Mouse (Mus musculus) hindbrain, embryonic 11.5 days (tissue): ENCODE measurements at regions not wholly inside any gene's neighbourhood (a gene's known extent, or its start where the extent isn't known, plus 50 kb on each side); places are given as distances from the start of the nearest gene placed in this dataset.
A peak's percentile ranks its signal among the peaks of the same experiment; 100 is the strongest.

Experiments used
- ATAC-seq: fragments of 200-750 bp; cut with Nextera tagmentation; 2 replicates; pipeline ENCODE4 v1.8.0; 2017; ENCODE audit warnings: mild to moderate bottlenecking, moderate TSS enrichment, moderate library complexity; ENCODE audit not compliant: low FRiP score
- DNase-seq: peaks from one replicate; pipeline ENCODE4 v3.0.0-alpha.2; 2015; ENCODE audit warnings: low spot score
- H3K27ac ChIP-seq: fragments of 300-500 bp; sonication (generic); 2 replicates; pipeline ENCODE4 v1.5.1; 2014; ENCODE audit warnings: mild to moderate bottlenecking, low read depth, low read length
- H3K27me3 ChIP-seq: fragments of 300-500 bp; sonication (generic); 2 replicates; pipeline ENCODE4 v1.6.1; 2014; ENCODE audit warnings: mild to moderate bottlenecking, low read length, moderate library complexity, mixed read lengths; ENCODE audit not compliant: control insufficient read depth, insufficient read depth
- H3K36me3 ChIP-seq: fragments of 300-500 bp; sonication (generic); 2 replicates; pipeline ENCODE4 v1.6.1; 2014; ENCODE audit warnings: mild to moderate bottlenecking, low read length, moderate library complexity, mixed read lengths; ENCODE audit not compliant: control insufficient read depth, insufficient read depth
- H3K4me1 ChIP-seq: fragments of 300-500 bp; sonication (generic); replicated peaks from 2 replicates; pipeline ENCODE4 v1.6.1; 2014; ENCODE audit warnings: low read length, mixed read lengths; ENCODE audit not compliant: control insufficient read depth, insufficient read depth
- H3K4me2 ChIP-seq: fragments of 300-500 bp; sonication (generic); replicated peaks from 2 replicates; pipeline ENCODE4 v1.6.1; 2014; ENCODE audit warnings: mild to moderate bottlenecking, low read depth, low read length
- H3K4me3 ChIP-seq: fragments of 300-500 bp; sonication (generic); 2 replicates; pipeline ENCODE4 v1.5.1; 2014; ENCODE audit warnings: low read depth, low read length
- H3K9ac ChIP-seq: fragments of 300-500 bp; sonication (generic); 2 replicates; pipeline ENCODE4 v1.6.1; 2014; ENCODE audit warnings: low read depth, low read length
- H3K9me3 ChIP-seq: fragments of 300-500 bp; sonication (generic); 2 replicates; pipeline ENCODE4 v1.6.1; 2016; ENCODE audit warnings: low read length; ENCODE audit not compliant: control insufficient read depth
- whole genome bisulfite sequencing: fragments of 180-500 bp; shearing (Covaris S2); extraction: QIAGEN DNeasy Blood & Tissue Kit; methylation state at CpG from one replicate; pipeline ENCODE4 v1.1.7; 2014; 5-methylcytosine and 5-hydroxymethylcytosine counted together

DNA sequence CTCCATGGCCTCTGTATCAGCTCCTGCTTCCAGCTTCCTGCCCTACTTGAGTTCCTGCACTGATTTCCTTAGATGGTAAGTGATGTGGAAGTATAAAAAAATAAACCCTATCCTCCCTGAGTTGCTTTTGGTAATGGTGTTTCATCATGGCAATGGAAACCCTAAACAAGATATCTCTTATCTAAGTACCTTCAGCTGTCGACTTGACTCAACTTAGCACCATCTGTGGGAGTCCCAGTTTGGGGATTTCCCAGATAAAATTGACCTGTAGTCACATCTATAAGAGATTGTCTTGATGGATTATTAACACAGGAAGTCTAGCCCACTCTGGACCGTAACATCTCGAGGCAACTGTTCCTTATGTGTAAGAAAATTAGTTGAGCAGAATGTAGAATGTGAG is 570.2 kb upstream of the Gm10306 start:
- no peak for ATAC-seq

DNA sequence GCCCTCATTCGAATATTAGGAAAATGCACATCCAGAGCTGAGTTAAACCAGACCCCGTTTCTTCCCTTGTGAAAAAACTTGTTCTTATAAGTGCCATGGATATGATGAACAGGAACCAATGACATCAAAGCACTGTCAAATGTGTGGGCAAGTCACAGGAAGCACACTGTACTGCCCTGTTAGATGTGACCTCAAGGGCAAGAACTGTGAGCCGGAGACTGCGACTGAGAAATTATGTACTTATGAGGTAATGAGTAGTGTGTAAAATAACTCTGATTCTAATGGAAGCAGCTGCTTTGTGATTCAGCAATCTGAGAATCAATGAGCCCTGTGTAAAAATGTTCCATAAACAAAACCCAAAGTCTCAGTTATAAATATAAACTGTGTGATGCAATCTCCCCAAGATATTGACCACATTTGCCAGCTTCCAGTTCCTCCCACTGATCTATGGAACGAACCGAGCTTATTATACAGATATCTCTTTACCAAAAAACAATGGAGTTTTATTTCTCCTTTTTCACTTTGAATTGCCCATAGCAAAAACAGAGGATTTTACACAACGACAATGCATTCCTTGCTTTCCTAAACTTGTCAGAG is 566.0 kb upstream of the Gm10306 start:
- H3K27ac ChIP-seq = no peak overlapping the region
- WGBS = 86% methylated on average over 7 of the region's 7 CpGs

More for the DNA sequence above, 570.2 kb upstream of the Gm10306 start:
- Histone ChIP-seq H3K27ac (no peak overlapping the region), H3K9me3 (no peaks in the 10 kb centered on the region), H3K36me3 (no peaks in the 10 kb centered on the region), H3K4me3 (no peak overlapping the region), H3K4me2 (no peak overlapping the region), H3K9ac (no peak overlapping the region), H3K4me1 (no peaks in the 10 kb centered on the region), H3K27me3 (no peaks in the 10 kb centered on the region)
- 87% methylated on average over 3 of the region's 3 CpGs for WGBS
- DNase-seq = no peak

DNA sequence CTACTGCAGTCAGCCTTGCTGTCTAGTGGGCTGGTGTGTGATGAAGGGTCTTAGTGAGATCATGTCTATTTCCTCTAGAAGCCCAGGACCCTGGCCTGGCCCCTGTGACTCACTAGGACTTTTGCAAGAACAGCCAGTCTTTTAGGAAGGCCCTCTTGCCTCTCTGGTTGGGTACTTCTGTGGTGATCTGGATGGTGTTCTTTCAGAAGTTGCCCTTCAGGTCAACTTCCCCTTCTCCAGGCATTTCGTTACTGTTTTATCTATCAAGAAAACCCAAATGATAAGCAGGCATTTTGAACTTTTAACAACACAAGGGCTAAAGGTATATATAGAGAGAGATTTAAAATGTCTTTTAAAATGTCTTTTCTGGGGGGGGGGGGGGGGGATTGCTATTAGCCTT is 550.5 kb upstream of the Gm10306 start:
- H3K4me1 ChIP-seq = no peaks in the 10 kb centered on the region
- no peak for DNase-seq
- no peak overlapping the region for H3K27ac ChIP-seq
- ATAC-seq = no peak
- H3K27me3 ChIP-seq = no peaks in the 10 kb centered on the region
- no peaks in the 10 kb centered on the region for H3K36me3 ChIP-seq
- no peak overlapping the region for H3K4me2 ChIP-seq
- WGBS = 94% methylated on average over 1 of the region's 1 CpGs
- H3K9me3 ChIP-seq = no peaks in the 10 kb centered on the region
- no peak overlapping the region for H3K9ac ChIP-seq
- no peak overlapping the region for H3K4me3 ChIP-seq

More for the DNA sequence above, 566.0 kb upstream of the Gm10306 start:
- Histone ChIP-seq H3K36me3 (no peaks in the 10 kb centered on the region), H3K4me2 (no peak overlapping the region), H3K27me3 (no peaks in the 10 kb centered on the region), H3K4me3 (no peak overlapping the region), H3K4me1 (no peaks in the 10 kb centered on the region), H3K9me3 (no peaks in the 10 kb centered on the region), H3K9ac (no peak overlapping the region)
- DNase-seq (no peak), ATAC-seq (no peak)

DNA sequence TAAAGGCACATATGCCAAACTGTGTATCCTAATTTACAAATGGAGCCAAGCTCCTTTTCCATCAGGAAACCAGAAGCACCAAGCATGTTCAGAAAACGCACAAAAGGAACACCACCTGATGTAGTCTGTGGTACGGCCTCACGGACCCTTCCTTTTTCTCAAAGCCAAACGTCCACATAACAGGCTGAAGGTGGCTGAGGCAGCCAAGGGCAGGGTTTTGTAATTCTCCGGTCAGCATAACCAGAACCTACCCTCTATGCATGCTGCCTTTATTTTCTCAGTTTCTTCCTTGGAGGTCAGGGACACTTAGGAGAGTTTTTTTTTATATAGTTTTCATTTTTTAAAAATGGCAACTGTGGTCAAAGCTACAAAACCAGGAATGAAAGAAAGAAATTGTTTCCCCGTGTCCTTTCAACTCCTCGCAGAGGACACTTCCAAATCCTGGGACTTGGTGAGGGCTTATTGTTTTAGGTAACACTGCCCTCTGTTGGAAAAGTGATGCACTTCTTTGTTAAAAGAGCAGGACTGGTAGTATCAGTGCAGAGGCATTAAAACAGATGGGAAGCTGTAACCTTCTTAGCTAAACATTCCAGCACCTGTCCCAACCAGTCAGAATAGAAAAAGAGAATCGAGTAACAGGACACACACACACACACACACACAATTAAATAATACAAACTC is 549.1 kb upstream of the Gm10306 start:
- H3K27ac ChIP-seq = no peak overlapping the region
- no peak overlapping the region for H3K4me3 ChIP-seq
- ATAC-seq (peak; percentile 91), DNase-seq (peak; percentile 59)
- WGBS = 59% methylated on average over 8 of the region's 8 CpGs
- no peak overlapping the region for H3K9ac ChIP-seq
- no peak overlapping the region for H3K4me2 ChIP-seq
- no peaks in the 10 kb centered on the region for H3K4me1 ChIP-seq
- no peaks in the 10 kb centered on the region for H3K9me3 ChIP-seq
- H3K27me3 ChIP-seq = no peaks in the 10 kb centered on the region
- no peaks in the 10 kb centered on the region for H3K36me3 ChIP-seq

DNA sequence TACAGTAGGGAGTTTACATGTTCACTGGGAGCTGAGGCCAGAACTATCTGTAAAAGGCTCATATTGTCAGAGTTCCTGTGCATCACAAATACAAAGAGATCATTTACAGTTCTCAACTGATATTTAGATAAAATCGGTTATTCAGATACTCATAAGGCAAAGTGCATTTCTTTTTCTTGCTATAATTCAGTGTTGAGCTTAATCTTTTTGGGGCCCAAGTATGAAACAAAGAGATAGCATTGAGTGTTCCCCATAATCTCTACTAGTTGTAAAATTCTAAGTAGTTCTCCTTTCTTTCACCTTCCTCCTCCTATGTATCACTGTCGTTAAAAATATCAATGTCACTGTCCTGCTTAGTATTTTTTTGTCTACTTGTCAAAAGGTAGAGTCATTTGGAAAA is 540.6 kb upstream of the Gm10306 start:
- Histone ChIP-seq H3K4me2 (no peak overlapping the region), H3K9ac (no peak overlapping the region), H3K27me3 (no peaks in the 10 kb centered on the region), H3K9me3 (no peaks in the 10 kb centered on the region), H3K4me3 (no peak overlapping the region), H3K27ac (no peak overlapping the region), H3K36me3 (no peaks in the 10 kb centered on the region), H3K4me1 (no peaks in the 10 kb centered on the region)
- ATAC-seq = no peak
- WGBS = 93% methylated on average over 2 of the region's 2 CpGs
- no peak for DNase-seq

DNA sequence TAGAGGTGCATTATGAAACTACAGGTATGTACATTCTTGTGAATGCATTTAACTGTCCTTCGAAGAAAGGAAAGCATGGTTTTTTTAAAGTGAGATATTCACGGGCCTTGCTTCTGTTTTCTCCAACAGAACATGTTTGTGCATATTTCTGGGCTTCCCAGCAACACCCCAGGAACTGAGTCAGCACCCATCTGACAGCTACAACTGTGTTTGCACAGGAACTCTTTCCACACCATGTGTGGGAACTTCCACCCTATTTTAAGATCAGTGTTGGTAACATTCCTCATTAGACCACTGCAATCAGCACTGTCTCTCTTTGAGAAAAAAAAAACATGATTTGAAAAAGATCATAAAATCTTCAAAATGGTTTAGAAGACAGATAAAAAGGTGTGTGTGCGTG is 538.6 kb upstream of the Gm10306 start:
- Histone ChIP-seq H3K4me1 (no peaks in the 10 kb centered on the region), H3K9ac (no peak overlapping the region), H3K27me3 (no peaks in the 10 kb centered on the region), H3K27ac (no peak overlapping the region), H3K4me2 (no peak overlapping the region), H3K36me3 (no peaks in the 10 kb centered on the region), H3K9me3 (no peaks in the 10 kb centered on the region), H3K4me3 (no peak overlapping the region)
- 84% methylated on average over 3 of the region's 3 CpGs for WGBS
- ATAC-seq (no peak), DNase-seq (no peak)

DNA sequence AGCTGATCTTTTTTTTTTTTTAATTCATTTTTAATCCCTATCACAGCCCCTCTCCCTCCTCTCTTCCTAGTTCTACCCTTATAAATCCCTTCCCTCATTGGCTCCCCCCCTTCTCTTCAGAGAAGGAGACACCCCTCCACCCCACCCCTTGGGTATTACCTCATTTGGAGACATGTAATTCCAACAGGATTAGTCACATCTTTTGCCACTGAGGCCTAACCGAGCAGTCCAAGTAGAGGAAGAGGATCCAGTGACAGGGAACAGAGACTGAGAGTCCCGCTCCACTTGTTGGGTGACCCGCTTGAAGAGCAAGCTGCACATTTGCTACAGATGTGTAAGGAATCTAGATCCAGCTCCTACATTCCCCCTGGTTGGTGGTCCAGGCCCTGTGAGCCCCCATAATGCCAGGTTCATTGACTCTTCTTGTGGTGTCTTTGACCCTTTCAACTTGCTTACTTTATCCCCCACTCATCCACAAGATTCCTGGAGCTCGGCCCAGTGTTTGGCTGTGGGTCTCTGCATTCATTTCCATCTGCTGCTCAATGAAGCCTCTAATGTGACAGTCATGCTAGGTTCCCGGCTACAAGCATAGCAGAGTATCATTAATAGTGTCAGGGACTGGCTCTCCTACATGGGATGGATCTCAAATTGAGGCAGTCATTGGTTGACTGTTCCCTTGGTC is 506.6 kb upstream of the Gm10306 start:
- Histone ChIP-seq H3K4me2 (no peak overlapping the region), H3K27me3 (no peaks in the 10 kb centered on the region), H3K4me1 (no peaks in the 10 kb centered on the region), H3K4me3 (no peak overlapping the region), H3K9me3 (no peaks in the 10 kb centered on the region), H3K27ac (no peak overlapping the region), H3K9ac (no peak overlapping the region), H3K36me3 (no peaks in the 10 kb centered on the region)
- DNase-seq (no peak), ATAC-seq (no peak)
- 86% methylated on average over 5 of the region's 5 CpGs for WGBS

DNA sequence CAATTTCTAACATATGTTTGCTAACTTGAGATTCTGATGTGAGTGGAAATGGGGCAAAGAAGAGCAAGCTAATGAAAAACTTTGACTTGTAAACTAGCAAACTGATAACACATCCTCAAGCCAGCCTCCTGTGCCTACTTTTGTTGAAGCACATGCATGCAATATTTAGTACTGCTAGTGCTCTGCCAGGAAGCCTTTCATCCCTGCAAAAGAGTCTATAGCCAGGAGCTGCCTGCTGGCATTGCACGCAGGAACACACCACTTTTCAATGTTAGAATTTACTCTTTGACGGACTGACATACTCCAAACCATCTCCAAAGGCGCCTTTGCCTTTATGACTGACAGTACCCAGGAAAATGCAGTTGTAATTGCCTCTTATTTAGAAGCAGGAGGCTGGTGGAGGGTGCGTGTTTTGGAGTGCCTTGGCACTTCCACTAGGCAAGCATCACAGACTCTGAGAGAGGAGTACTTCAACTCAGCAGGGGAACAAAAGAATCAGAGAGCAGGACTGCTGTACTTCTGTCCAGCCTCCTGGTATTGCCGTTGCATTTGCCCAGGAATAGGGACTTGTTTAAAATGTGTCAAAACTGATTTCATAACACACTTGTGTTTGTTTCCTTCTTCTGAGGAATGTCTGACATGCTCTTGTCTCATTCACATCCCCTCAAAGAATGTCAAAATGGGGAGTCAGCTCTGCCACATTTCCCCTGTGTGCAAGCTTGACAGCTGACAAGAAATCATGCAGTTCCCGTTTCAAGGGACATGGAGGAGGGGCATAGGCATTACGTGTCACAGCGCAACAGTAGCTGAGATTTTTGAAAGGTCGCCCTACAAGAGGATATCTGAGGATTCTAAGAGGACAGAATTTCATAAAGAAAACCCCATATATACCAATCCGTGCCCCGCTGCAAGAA is 503.8 kb upstream of the Gm10306 start:
- Histone ChIP-seq H3K9me3 (no peaks in the 10 kb centered on the region), H3K27ac (no peak overlapping the region), H3K4me1 (no peaks in the 10 kb centered on the region), H3K4me3 (no peak overlapping the region), H3K4me2 (no peak overlapping the region), H3K9ac (no peak overlapping the region), H3K27me3 (no peaks in the 10 kb centered on the region), H3K36me3 (no peaks in the 10 kb centered on the region)
- DNase-seq (no peak), ATAC-seq (no peak)
- WGBS = 84% methylated on average over 11 of the region's 11 CpGs
